Mouse (Mus musculus): ENCODE results near the gene Clip4.

Gene Clip4

DNA sequence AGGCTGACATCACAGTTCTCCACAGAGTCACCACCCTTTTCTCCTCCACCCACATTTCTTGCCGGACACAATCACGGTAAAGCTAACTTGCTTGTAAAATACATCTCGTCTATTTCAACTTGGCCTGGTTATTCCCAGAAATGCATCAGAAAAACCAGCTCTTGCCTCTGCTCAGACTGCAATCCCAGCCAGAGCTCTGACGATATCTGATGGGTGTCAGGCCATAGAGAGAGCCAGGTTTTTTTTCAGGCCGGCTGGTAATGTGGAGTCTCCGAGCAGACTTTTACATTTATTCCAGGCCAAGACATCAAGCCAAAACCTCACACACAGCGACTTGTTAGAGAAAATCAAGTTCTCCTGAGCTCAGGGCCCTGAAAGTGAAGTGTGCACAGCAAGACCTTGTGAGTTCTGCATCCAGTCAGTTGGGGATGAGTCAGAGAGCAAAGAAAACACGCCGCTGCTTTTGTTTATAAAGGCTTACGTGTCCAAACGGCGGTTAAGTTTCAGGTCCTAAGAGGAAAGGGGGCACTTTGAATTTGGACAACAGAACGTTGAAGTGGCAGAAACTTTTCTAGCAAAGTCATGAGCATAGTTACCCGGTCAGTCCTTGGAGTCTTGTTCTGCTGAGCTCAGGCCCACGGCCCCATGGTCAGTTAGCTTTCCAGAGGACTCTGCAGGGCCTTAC is 27.4 kb downstream of the Clip4 start:
- no peak for DNase-seq

DNA sequence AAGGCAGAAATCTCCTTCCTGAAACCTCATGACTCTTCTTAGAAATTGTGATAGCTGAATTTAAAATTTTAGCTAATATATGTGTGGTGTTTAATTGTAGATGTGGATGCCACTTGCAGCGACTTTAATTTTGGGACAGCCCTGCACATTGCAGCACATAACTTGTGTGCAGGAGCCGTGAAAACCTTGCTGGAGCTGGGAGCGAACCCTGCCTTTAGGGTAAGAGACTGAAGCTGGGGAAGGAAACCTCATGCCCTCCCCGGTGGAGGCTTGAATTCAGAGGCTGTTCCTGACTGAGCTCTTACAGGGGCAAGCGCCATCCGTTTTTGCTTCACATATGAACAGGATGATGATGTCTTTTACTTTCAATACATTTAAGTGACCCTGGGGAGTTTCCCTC is 35.2 kb downstream of the Clip4 start:
- DNase-seq, result no peak

DNA sequence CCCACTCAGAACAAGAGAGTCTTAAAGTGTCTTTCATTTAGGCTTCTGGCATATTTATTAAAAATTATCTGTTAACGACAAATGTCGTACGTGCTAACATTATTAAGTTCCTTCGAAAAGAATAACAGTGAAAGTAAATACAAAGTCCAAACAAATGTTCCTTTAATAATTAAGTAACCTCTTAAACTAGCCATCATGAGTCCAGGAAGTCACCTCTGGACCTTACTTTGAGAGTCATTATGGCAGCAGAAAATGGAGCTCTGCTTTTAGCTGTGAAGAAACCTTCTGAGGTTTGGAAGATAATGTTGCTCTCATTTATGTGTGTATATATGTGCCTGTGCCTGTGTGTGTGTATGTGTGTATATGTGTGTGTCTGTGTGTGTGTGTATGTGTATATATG is 35.6 kb downstream of the Clip4 start:
- no peak for DNase-seq

DNA sequence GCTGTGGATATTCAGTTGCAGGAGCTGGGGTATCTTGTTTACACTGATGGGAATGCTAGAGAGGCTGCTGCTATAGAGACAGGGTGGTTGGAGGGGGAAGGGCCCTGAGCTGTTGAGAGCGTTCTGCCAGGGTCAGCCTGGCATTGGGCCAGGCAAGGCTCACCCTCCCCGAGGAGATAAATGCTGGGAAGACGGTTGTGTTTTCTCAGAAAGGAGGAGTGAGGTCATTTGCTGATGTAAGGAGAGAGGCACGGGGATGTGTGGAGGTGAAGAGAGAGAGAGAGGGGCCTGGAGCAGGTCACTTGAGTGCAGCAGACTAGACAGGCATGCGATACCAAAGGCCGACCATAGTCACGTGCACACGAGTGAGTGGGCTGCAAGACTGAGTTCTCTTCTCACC is 42.8 kb downstream of the Clip4 start:
- no peak for DNase-seq

DNA sequence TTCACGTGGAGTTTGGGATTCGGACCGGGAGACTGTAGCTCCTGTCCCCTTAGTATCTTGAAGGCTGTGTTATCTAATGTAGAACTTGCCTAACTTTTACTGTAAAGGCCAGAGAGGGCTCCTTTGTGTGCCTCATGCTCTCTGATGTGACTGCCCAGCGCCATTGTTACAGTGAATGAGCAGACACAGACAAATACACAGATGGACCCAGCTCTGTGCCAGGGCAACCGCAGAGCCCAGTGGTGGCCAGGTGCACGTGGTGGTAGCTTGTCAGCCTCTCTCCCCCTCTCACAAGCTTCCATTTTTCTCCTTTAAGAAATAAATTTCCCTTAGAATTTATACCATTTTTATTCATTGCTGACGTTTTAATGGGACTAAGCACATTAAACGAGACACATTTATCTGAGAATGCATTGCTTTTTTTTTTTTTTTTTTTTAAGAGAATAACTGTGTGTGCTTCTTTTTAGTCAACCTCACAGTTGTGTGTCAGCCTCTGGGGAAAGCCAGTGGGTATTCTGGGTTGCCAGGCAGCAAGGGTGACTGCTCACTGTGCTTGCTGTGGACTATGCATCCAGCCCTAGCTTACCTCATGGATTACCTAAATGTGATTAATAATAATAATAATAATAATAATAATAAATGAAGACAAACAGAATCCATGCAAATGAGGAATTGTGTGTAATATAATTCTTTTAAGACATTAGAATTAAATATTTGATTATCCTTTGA is 48.0 kb downstream of the Clip4 start:
- no peak for DNase-seq

DNA sequence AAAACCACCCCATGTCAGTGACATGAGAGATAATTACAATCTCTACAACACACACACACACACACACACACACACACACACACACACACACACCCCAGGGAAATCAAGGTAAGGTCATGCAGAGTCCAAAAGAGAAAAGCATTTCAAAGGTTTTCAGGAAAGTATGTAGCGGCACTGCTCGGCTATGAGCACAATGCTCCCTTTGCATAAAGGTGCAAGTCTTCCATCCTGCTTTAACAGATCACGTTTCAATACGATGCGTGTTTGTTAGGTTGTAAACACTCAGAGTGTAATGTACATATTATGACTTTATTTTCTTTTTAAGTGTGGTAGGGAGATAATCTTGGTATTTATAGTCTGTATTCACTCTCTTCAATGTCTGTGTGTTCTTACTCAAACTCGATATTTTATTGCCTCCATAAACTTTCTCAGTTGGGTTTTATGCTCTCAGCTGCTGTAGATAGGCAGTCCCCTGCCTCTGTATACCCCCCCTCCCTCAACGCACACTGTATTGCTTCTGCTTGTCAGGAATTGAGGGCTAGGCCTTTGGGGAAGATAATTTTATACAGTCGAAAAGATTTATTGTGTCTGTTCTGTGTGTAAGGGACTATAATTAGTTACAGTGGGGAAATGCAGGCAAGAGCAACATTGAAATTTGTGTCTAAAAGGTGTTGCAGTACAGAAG is 55.5 kb downstream of the Clip4 start:
- no peak for DNase-seq

DNA sequence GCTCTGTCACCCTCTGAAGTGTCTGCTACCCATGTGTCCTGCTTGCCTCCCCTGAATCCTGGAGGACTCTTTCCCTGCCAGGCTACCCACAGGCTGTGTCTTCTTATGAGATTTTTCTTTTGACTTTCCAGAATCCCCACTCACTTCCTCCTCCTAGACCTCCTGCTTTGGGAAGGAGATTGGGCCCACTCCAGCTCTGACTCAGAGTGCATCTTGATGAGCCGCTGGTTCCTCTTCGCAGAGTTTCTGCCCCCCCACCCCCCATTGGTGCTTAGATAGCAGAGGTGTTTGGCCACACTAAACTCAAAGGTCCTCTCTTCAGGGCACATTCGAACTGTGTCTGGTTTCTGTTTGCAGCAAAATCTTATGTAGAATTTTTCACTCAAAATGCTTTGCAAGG is 58.3 kb downstream of the Clip4 start:
- DNase-seq, result no peak

DNA sequence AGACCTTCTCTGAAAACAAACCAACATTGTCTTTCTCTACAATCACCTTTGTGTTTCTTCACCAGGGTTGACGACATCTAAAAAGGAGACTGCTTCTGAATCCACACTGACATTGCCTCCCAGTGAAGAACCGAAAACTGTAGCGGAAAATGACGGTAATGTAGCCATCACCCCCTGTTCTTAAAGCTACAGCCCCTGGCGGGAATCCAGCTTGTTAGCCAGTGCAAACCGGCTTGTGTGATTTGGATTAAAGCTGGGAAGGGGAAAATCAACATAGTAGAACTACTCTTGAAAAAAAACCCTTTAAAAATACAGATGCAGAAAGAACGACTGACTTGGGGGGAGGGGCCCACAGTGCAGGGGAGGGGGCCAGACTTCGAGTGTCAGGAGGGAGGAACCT is 59.4 kb downstream of the Clip4 start:
- DNase-seq, result no peak

DNA sequence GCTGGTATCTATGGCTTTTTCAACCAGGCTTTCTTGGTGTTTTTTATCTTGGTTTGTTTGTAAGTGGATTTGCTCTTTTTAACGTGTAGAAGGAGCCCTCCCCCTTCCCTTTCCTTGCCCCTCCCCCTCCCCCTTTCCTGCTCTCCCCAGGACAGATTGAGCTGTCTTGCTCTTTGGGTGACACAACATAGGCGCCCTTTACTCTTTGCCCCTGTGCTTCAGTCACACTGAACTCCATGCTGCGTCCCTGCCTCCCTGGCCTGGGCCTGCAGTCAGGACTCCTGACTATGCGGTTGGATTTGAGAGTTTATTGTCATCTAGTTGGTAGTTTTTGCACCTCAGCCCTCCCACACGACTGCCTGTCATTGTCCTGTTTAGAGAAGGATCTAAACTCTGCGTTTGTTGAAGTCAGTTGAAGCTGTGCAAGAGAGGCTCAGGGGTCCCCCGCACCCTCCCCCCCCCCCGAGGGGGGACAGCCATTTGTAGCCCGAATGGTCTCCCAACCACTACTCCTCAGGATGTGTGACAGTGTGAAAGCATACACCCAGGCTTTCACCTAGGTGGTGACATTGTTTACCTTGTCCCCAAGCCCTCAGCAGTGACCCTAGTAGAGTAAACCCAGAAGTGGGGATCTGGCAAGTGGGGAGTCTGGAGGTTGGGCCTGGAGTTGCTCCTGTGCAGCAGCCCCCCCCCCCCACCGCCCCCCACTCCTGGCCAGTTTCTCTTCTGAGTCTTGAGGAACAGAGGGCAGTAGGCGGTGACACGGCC is 60.6 kb downstream of the Clip4 start:
- no peak for DNase-seq

DNA sequence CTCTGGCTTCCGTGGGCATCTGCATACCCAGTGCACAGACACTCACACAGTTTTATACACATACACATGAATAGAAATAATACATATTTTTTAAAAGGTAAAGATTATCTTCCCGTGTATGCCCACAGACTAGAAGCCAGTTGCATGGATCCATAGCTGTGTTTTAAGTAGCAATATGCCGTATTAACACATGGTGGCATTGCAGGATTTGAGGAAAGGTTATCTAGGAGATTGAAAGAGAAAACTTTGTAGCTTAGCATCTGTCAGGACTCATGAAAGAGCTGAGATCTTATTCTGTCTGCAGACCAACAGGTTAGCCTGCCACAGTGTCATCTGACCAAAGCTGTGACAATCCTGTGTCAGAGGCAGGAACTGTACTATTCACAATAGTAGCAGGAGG is 63.7 kb downstream of the Clip4 start:
- no peak for DNase-seq

DNA sequence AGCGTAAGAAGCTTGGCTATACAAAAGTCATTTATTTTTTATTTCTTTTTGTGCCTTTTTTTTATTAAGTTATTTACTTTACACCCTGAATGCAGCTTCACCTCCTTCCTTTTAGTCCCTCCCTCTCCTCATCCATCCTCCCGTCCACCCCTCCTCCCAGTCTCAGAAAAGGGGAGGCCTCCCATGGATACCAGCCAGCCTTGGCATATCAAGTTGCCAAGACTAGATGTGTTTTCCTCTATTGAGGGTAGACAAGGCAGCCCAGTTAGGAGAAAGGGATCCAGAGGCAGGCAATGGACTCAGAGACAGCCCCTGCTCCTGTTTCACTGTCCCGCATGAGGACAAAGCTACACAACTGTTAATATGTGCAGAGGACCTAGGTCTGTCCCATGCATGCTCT is 93.9 kb downstream of the Clip4 start:
- no peak for DNase-seq

DNA sequence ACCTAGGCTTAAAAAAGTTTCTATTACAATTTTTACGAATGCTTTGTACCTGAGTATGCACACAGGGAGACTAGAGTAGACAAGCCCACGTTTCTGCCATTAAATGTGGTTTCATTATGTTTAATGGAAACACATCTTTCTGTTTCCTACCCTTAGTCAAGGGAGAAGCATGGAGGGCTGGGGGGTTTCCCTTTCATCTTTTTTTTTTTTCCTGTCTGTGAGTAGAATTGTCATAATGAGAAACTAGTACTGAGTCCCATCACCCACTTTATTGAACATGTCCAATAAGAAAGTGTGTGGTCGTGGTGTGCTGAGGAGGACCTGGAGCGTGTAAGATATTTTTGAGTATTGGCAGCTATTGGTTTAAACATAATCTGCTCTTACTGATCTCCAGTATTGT is 94.6 kb downstream of the Clip4 start:
- no peak for DNase-seq

DNA sequence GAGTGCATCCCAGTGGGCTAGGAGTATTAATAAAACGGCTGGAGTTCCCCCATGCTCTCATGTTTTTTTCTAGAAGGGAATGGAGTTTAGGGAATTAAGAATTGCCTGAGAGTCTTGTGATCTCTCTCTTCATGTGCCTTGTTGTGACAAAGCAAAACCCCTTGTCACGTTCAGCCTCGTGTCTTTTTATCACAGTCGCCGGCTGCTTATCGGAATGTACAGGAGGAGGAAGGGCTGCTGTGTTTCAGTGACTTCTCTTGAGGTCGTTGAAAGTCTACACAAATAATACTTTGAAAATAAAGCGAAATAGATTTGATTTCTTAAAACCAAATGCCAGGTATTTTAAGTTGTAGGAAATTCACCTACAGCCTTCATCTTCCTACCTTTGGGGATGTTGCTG is 95.8 kb downstream of the Clip4 start:
- DNase-seq, result no peak

DNA sequence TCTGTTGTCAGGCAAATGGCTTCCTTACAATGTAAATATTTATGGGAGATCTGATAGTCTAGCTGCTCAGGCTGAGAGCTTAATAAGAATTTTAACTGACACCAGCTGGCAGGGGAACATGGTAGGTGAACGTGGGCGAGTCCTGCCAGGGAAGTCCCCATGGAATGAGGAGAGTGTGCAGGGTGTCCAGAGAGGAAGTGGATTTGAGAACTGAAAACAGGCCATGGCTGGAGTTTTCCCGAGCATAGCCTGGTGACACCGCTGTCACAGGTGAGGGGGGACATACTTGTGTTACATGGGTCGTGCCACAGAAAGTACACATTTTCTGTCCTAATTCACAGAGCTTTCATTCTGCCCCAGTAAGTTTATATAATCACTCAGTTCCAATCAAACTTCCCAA is 97.2 kb downstream of the Clip4 start:
- no peak for DNase-seq

DNA sequence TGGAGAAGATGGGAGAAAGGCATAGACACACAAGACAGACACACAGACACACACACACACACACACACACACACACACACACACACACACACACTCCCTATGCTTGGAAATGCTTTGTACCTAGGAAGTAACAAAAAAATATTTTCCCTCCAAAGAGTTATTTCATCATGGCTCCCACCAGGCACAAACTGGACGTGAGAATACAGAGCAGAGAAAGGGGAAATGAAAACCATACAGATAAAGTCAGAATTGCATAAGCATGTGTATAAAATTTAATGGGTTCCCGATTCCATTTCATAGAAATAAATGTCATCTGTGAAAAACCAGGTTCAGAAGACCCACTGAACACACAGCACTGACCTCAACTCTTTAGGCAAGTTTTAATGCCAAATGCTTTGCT is 99.6 kb downstream of the Clip4 start:
- no peak for DNase-seq

DNA sequence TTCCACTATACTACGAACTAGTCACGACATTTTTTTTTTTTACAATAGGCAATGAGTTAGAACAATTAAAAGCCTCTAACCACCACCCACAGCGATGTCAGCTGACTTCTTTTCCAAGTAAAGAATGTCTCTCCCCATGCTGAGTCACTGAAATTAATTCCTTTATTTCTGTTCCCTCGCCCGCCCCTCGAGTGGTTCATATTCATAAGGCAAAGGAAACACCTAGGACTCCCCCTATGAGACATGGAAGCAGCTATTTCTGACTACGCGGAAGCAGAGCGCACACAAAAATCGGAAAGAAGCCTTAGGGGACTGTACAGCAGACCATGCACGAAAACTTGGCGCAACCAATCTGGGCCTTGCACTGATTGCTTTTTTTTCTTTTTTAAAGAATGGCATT is 100.6 kb downstream of the Clip4 start:
- DNase-seq, result no peak

DNA sequence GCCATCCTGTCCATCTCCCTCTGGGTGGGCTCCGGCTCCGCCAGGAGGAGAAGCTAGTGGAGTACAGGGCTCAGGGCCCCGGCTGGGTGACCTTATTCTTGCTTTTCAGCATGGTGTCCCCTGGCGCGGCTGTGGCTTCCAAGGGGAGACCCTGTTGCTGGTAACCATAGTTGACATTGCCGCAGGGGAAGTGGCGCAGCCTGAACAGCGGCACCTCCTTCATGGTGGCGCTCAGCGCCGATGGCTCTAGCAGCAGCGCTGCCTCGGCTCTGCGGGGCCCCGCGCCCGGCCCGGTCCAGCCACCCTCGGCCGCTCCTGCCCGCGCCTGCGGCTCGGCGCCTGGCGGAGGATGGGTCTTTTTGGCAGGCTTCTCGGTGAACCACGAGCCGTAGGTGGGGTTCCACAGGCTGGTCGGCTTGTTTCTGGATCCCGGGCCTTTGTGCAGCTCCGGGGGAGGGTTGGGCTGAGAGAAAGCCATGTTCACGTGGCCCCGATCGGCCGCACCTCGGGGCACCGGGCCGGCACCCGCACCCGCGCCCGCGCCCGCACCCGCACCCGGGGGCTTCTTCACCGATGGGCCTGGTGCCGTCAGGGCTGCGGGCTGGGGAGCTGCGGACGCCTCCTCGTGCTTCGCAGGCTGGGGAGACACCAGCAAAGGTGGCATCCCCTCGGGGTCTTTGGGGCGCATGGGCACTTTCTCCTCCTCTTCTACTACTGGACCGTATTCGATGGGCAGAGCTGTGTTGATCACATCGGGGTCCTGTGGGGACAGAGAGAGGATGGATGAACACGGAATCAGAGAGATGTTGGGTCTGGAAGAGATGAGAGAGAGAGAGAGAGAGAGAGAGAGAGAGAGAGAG is 101.3 kb downstream of the Clip4 start:
- DNase-seq, result no peak

DNA sequence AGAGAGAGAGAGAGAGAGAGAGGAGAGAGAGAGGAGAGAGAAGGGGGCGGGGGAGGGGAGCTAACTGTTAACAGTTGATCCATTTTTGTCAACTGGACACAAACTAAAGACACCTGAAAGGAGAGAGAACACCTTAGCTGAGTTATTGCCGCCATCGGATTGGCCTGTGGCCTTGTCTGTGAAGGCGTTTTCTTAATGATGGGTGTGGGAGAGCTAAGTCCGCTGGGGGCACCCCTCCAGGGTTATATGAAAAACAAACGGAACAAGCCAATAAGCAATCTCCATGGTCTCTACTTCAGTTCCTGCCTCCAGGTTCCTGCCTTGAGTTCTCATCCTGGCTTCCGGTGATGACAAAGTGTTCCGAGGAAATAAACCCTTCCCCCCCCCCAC is 102.0 kb downstream of the Clip4 start:
- DNase-seq, result no peak

DNA sequence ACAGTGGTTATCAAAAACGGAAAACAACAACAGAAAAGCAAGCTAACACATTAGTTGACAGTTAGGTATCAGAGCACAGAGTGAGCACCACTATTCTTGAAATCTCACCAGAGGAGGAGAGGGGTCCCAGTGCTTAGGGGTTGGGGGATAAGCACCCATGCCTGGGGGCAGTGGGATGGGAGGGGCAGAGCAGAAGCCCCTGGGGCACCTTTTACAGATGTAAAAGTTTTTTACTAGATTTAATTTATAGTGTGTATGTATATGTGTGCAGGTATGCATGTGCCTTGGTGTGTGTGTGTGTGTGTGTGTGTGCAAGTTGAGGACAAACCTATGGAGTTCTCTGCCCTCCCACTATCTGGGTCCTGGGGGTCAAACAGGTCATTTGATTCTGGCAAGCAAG is 102.4 kb downstream of the Clip4 start:
- no peak for DNase-seq

DNA sequence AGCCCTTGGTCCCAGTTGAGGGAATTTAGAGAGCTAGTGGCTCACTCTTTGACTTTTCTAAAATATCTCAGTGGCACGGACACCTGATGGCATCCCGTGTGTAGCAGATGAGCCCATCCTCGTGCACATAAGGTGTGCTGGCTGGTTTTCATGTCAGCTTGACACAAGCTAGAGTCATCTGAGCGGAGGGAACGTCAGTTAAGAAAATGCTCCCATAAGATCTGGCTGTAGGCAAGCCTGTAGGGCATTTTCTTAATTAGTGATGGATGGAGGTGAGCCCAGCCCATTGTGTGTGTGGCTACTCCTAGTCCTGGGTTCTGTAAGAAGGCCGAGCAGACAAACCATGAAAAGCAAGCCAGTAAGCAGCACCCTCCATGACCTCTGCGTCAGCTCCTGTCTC is 103.7 kb downstream of the Clip4 start:
- DNase-seq, result no peak

DNA sequence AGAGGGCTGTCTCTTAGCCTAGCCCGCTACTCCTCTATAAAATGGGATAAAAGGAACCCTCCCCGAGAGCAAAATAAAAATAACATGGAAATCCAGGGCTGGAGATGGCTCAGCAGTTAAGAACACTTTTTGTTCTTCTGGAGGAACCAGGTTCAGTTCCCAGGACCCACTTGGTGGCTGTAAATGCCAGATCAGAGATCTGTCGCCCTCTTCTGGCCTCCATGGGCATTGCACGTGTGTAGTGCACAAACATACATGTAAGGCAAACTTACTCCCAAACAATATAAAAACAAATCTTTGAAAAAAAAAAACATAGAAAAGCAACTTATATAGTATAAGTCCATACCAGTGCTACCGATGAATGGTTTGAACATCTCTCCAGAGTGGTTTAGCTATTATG is 104.7 kb downstream of the Clip4 start:
- DNase-seq, result no peak

DNA sequence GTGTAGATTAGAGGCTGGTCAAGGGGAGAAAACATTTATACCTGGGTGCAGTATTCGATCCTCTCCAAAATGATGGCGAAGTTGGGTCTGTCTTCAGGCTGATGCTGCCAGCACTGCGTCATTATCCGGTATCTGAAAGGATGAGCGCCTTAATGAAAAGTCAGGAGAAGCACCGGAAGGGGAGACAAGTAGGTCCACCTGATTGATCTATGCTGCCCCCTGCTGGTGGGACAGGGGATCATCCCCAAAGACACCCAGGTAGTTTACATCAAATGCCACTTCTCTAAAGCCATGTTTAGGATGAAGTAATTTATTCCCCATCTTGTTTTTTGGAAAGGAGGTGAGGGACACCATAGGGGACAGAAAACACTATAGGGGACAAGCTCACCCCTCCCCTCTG is 105.8 kb downstream of the Clip4 start:
- peak; percentile 16 for DNase-seq

DNA sequence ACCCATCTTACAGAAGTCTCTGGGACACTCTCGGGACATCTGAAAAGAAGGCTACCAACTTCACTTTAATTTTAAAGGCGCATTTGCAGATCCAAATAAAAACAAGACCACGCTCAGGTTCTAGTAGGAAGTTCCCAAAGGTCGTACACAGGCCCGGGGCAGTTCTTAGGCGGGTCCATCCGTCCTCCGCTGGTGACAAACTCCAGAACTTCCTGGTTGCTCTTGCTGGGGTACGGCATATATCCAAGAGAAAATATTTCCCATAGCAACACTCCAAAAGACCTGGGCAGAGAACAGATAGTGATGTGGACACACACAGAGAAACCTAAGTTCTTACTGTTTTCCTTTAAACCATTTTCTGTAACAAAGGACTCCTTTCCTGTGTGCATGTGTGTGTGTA is 106.5 kb downstream of the Clip4 start:
- no peak for DNase-seq
